Mouse (Mus musculus) ovary, postnatal 14 days (tissue): ENCODE measurements at regions not wholly inside any gene's neighbourhood (a gene's known extent, or its start where the extent isn't known, plus 50 kb on each side); places are given as distances from the start of the nearest gene placed in this dataset.

Source experiments
- DNase-seq: peaks from one replicate; pipeline ENCODE4 v3.0.0; 2022; ENCODE audit warnings: low spot score

DNA sequence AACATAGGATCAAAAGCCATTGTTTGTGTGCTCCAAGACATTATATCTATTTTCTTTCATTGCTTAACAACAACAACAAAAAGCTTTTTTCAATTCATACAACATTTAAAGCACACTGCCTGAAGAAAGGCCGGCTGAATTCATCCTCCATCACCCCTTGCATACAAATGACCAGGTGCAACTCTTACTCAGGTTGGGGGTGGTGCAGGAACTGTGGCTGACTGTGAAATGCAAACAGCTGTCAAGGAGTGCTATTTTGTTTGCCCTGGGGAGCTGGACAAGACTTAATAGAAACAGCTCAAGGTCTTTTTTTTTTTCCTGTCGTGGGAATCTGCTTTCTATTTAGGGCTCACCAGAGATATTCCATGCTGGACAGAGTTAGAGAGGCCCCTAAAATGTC, 406.6 kb upstream of the Cldn34d start:
- DNase-seq: no peak

- no peak for DNase-seq
Observed at GRCm38 (mm10) chrX:77013890-77014289, 411.2 kb upstream of the Cldn34d start.

DNA sequence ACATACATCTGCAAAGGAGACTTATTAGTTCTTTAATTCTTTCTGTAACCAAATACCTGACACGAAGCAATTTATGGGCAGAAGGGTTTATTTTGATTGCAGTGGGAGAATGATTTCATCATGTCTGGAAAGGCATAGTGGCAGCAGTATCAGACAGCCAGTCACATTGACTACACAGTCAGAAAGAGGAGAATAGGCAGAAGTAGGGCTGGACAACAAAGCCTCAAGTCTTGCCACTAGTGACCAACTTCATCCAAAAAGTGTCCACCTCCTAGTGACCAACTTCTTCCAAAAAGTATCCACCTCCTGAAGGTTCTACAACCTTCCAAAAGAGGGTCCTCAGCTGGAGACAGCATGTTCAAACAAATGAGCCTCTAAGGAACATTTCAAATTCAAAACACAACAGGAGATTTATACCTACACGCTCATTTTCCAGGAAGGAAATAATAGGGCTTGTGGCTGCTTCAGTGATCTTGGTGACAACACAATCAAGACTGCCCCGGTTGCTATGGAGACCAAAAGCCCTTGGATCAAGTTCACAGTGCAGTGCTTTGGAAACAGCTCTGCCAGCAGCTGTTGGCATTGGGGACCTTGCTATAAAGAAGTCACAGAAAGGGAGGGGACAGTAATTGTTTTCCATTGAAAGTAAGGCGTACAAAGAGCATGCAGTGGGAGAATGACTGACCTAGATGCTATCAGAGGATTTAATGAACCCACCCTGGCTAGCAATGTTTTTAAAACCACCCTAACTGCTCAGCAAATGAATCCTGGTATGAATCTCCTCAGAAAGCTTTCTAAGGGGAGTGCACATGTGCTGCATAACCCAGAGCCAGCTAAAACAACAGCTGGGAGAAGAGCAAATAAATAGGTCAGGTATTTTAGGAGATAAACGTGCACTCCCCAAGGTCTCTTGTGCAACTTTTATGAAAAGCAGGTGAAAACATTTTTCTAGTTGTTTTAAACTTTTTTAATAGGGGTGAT, 448.0 kb upstream of the Cldn34d start:
- DNase-seq: peak; percentile 21

DNA sequence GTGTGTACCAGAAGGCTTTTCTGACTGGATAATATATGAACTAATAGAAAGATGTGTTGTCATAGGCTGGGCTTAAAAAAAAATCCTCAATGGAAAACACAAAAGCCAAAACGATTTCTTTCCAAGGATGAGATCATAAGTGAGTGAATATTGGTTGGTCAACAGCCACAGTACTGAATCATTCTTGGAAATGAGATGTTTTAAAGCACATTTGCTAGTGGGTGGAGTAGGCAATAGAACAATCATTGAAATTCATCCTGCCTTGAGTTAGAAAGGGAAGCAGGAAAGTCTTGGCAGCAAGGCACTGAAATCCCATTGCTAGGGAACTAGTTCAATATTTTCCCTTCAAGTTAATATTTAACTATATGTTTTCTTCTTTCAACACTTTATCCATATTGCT, 449.3 kb upstream of the Cldn34d start:
- DNase-seq: no peak

GRCm38 (mm10) chrX:77079776-77080175, 431.0 kb upstream of the Tbl1x start:
- no peak for DNase-seq

DNA sequence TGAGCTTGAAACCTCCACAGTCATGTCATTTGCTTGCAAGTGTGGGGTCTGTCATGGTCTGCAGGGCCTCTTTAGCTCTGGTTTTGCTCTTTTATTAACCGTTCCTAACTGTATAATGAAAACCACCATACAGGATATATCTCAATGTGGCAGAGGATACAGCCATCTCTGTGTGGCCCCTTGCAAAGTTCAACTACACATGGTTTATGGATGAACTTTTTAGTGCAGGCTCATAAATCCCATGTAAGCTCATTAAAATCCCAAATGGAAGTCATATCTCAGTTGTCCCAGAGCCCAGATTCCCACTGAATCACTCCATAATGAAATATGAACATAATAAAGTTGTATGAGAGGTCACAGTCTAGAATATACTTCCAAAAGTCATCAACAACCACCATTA, 428.1 kb upstream of the Tbl1x start:
- DNase-seq: no peak

GRCm38 (mm10) chrX:77121761-77122160, 389.1 kb upstream of the Tbl1x start:
- no peak for DNase-seq
